ENCODE assay signal across 11 mouse cellular contexts in the genomic region with DNA sequence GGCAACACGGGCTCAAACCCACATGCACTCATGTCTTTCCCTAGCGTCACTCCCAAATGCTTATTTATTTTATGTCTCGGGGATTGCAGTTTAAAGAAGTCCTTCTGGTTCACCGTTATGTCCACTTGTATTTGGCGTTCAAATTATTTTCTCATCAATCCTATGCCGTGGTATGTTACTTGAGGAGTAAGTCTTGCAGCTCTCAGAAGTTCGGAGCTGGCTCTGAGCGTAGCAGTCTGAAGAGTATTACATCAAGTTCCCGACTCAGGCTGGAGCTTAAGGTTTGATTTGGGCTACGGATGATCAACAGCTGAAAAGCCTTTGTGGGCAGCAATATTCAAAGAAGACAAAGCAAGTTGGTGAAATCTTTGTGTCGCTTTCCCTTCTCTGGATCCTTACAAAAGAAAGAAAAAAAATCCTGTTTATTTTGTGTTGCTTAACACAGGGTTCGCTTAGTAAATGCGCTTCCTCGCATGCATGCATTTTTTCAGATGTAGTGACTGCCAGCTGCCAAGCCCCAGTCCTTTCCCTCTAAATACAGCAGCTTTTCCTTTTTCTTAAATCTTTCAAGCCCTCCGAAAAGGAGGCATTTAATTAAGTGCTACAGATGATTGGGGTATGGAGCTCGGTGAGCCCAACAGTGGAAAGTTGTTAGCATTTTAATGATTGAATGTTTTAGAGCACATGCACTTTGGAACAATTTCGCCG.
DNase-seq lines count a peak whose midpoint lies in the region; ATAC-seq and TF ChIP-seq lines count a peak whose summit lies in the region.
"Had no signal": no experiment of that assay in that cellular context is flagged by ENCODE, and none has a peak within 500 bp of the region (broad histone marks: within the 10 kb centered on the region; RNA-seq: fewer than 3 reads in every experiment).

No protein-coding gene starts in this region.

- H3K4me1 ChIP-seq in forebrain, embryonic 13.5 days = peaks cover 14% of the 10 kb centered on the region
- no peaks in the 10 kb centered on the region for H3K4me1 ChIP-seq in intestine, embryonic 15.5 days (replicated peaks)
- H3K4me1 ChIP-seq in midbrain, embryonic 16.5 days (ENCODE audit: control insufficient read depth, insufficient read depth, low read length) = peaks cover 2% of the 10 kb centered on the region; the same call in 1 of the 2 replicates
- H3K4me1 ChIP-seq: liver, embryonic 12.5 days had no signal

- no peaks in the 10 kb centered on the region for H3K27me3 ChIP-seq in forebrain, embryonic 13.5 days
- no peaks in the 10 kb centered on the region for H3K27me3 ChIP-seq in intestine, embryonic 15.5 days (replicated peaks)
- no peaks in the 10 kb centered on the region for H3K27me3 ChIP-seq in midbrain, embryonic 16.5 days (ENCODE audit: control insufficient read depth, insufficient read depth, low read depth, low read length)
- H3K27me3 ChIP-seq: liver, embryonic 12.5 days had no signal

- peak overlapping the region; percentile 45 for H3K4me2 ChIP-seq in forebrain, embryonic 13.5 days
- 0 out of 2 replicates have a peak overlapping the region, but pooled peaks have one; percentile 30 for H3K4me2 ChIP-seq in intestine, embryonic 15.5 days (replicated peaks)
- H3K4me2 ChIP-seq in midbrain, embryonic 16.5 days (ENCODE audit: low read length) = peak overlapping the region; percentile 26
- H3K4me2 ChIP-seq: liver, embryonic 12.5 days had no signal

- H3K9me3 ChIP-seq in forebrain, embryonic 13.5 days (replicated peaks) = no peaks in the 10 kb centered on the region
- H3K9me3 ChIP-seq in intestine, embryonic 15.5 days = no peaks in the 10 kb centered on the region
- no peaks in the 10 kb centered on the region for H3K9me3 ChIP-seq in midbrain, embryonic 16.5 days (replicated peaks; ENCODE audit: control insufficient read depth, low read length, poor library complexity, severe bottlenecking)
- H3K9me3 ChIP-seq: liver, embryonic 12.5 days had no signal

- no peak overlapping the region for H3K27ac ChIP-seq in layer of hippocampus, adult 2 months
- no peak overlapping the region for H3K27ac ChIP-seq in forebrain, embryonic 13.5 days
- H3K27ac ChIP-seq in intestine, embryonic 15.5 days = no peak overlapping the region
- no peak overlapping the region for H3K27ac ChIP-seq in midbrain, embryonic 16.5 days (ENCODE audit: low read length)
- H3K27ac ChIP-seq: liver, embryonic 12.5 days had no signal

- DNase-seq in layer of hippocampus, adult 2 months (ENCODE audit: low spot score in 2 of 2) = no peak
- DNase-seq in layer of hippocampus, adult 11-12 months (ENCODE audit: low spot score) = no peak
- DNase-seq in urinary bladder, postnatal 4 days (ENCODE audit: low spot score in 2 of 2) = no peak
- DNase-seq in spleen, postnatal 10 days (ENCODE audit: low spot score in 2 of 2) = no peak
- DNase-seq: cerebellum, postnatal 14 days; heart, postnatal 10 days; kidney, adult 8-10 months had no signal

- peak; percentile 85 for ATAC-seq in forebrain, embryonic 13.5 days
- ATAC-seq in intestine, embryonic 15.5 days = no peak
- no peak for ATAC-seq in midbrain, embryonic 16.5 days
- ATAC-seq: liver, embryonic 12.5 days had no signal

- H3K36me3 ChIP-seq in forebrain, embryonic 13.5 days (ENCODE audit: poor library complexity, severe bottlenecking) = no peaks in the 10 kb centered on the region
- H3K36me3 ChIP-seq in intestine, embryonic 15.5 days = no peaks in the 10 kb centered on the region
- no peaks in the 10 kb centered on the region for H3K36me3 ChIP-seq in midbrain, embryonic 16.5 days (ENCODE audit: control insufficient read depth, insufficient read depth, low read length)
- H3K36me3 ChIP-seq: liver, embryonic 12.5 days had no signal

- H3K9ac ChIP-seq in forebrain, embryonic 13.5 days = no peak overlapping the region
- H3K9ac ChIP-seq in intestine, embryonic 15.5 days = no peak overlapping the region
- H3K9ac ChIP-seq in midbrain, embryonic 16.5 days (ENCODE audit: low read depth, low read length) = no peak overlapping the region
- H3K9ac ChIP-seq: liver, embryonic 12.5 days had no signal

- no peak for TF ChIP-seq CTCF in layer of hippocampus, adult 2 months (conservative IDR thresholded peaks at IDR 0.05)

- H3K4me3 ChIP-seq in layer of hippocampus, adult 2 months = peak overlapping the region; percentile 15; the same call in 1 of the 2 replicates
- no peak overlapping the region for H3K4me3 ChIP-seq in forebrain, embryonic 13.5 days
- H3K4me3 ChIP-seq in intestine, embryonic 15.5 days (replicated peaks) = no peak overlapping the region
- H3K4me3 ChIP-seq in midbrain, embryonic 16.5 days (ENCODE audit: low read depth, low read length) = no peak overlapping the region
- H3K4me3 ChIP-seq: liver, embryonic 12.5 days had no signal

- 32% methylated on average over 18 of the region's 18 CpGs for WGBS in forebrain, embryonic 13.5 days
- 57% methylated on average over 18 of the region's 18 CpGs for WGBS in intestine, embryonic 15.5 days
- WGBS in midbrain, embryonic 16.5 days = 32% methylated on average over 18 of the region's 18 CpGs
